Mouse (Mus musculus) CH12.LX (cell line): ENCODE measurements around the gene Trpt1.

ENCODE experiments used
- EP300 ChIP-seq: IDR thresholded peaks from 2 replicates; pipeline ENCODE4 v1.6.1; 2011; ENCODE audit warnings: low read length, improper control_type of control experiment
- GABPA ChIP-seq: IDR thresholded peaks from 2 replicates; pipeline ENCODE4 v1.6.1; 2012; ENCODE audit warnings: low read depth, low read length, improper control_type of control experiment, inconsistent platforms; ENCODE audit not compliant: insufficient replicate concordance
- KAT2A ChIP-seq: IDR thresholded peaks from 2 replicates; pipeline ENCODE4 v1.6.1; 2012; ENCODE audit warnings: low read length, improper control_type of control experiment, inconsistent platforms; ENCODE audit not compliant: insufficient replicate concordance
- MAFK ChIP-seq: IDR thresholded peaks from 2 replicates; pipeline ENCODE4 v1.6.1; 2011; ENCODE audit warnings: low read length, improper control_type of control experiment; ENCODE audit not compliant: insufficient replicate concordance
- MYC ChIP-seq: IDR thresholded peaks from 2 replicates; pipeline ENCODE4 v1.6.1; 2011; ENCODE audit warnings: low read depth, mild to moderate bottlenecking, improper control_type of control experiment, low read length
- POLR2A ChIP-seq: IDR thresholded peaks from 2 replicates; pipeline ENCODE4 v1.6.1; 2011; ENCODE audit warnings: low read depth, mild to moderate bottlenecking, improper control_type of control experiment, low read length
- RAD21 ChIP-seq: IDR thresholded peaks from 2 replicates; pipeline ENCODE4 v1.6.1; 2011; ENCODE audit warnings: low read depth, mild to moderate bottlenecking, low read length, improper control_type of control experiment, moderate library complexity
- USF2 ChIP-seq: conservative IDR thresholded peaks from 2 replicates; pipeline ENCODE4 v1.6.1; 2011; ENCODE audit warnings: low read depth, low read length, improper control_type of control experiment
- ZKSCAN1 ChIP-seq: IDR thresholded peaks from 2 replicates; pipeline ENCODE4 v1.6.1; 2012; ENCODE audit warnings: low read depth, inconsistent platforms, low read length, improper control_type of control experiment, borderline replicate concordance

DNA sequence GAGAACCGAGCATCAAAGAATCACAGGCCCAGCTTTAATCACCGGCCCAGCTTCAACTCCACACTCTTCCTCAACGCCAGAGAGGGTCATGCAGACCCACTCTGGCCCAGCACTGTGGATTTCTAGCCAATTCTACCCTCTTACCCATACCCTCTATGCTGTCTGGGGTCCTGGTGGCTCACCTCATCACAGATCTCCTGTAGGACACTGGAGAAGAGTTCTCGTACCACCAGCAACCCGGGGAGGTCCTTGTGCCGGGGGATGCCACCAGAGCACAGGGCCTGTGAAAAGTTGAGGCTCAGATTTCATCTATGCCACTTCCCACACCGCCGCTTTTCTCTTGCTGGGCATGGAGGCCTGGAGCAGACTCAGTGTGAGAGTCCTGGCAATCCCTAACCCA, 1.4 kb upstream of the Trpt1 start:
- no peak for TF ChIP-seq RAD21
- no peak for TF ChIP-seq GABPA
- TF ChIP-seq KAT2A: no peak
- TF ChIP-seq ZKSCAN1: no peak
- no peak for TF ChIP-seq MAFK
- TF ChIP-seq EP300: no peak
- TF ChIP-seq MYC: no peak
- TF ChIP-seq USF2: no peak
- no peak for TF ChIP-seq POLR2A
